Mouse (Mus musculus): ENCODE measurements around the gene Cacnb1.

DNA sequence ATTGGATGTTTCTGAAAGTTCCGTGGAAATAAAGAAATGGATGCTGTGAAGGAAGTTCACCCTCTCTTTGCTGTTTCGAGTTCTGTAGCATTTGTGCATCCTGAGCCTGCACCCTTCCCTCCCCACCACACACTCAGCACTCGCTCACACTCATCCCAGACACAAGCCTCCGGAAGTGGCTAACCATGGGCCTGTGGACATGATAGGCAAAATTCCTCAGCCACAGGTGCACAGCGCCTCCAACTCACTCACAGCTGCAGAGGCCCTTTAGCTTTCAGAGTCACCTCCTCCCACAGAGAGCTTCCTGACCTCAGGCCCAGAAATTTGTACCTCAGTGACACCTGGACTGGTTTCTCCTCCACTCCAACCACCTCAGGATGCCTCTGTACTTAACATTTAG lies 45.0 kb downstream of the Cacnb1 start:
- TF ChIP-seq POLR2A (IDR thresholded peaks at IDR 0.05; ENCODE audit: borderline replicate concordance, extremely low read depth, low read depth, low read length) (no peak), CTCF (IDR thresholded peaks at IDR 0.05; ENCODE audit: insufficient read depth, low read length) (no peak)

Data from lung, adult 2 months (tissue).